Mouse (Mus musculus) neutrophil, adult 65 days (primary cell): Measurements from ENCODE around the gene Fam102a. TPM values are rescaled to one million over a fixed set of nuclear protein-coding genes. Genes with fewer than 3 reads are reported as not detected.

Experiments
- total RNA-seq: library from RNA; stranded (reverse); gene quantifications from 2 replicates; pipeline ENCODE4 v1.2.4, GENCODE M21; 2023

The Fam102a gene
- 16.6 and 20.7 TPM in 2 replicates for total RNA-seq

DNA sequence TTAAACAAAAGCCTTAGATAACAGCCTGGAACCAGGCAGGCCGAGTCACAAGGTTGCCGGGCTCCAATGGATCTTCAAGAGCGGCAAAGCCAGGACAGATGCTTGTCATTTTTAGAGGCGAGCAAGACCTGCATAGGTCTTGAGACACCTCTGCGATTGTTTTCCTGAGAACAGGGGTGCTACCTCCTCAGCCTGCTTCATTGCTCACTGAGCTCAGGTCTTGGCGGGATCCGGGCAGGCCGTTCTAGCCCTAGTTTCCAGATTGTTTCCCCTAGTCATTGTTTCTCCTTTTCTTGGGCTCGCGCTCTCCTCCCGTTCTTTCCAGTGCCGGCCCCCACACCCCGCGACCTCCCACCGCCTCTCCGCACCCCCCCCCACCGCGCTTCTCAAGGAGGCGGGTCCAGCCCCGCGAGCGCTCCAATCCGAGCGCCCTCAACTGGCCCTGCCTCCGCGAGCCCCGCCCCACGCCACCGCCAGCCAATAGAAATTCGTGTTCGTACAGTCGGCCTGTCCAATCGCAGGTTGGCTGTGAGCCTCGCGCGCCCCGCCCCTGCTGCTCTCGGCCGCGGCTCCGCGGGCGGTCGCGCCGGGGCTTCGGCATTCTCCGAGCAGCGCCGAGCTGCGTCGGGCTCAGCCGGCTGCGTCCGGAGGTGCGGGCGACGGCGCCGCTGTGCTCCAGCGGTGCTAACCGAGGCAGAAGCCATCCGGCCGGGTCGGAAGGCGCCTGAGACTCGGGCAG, at the start of gene Fam102a:
Fam102a (plus strand) TSS at position 600 of the 739 bp plus-strand sequence.

DNA sequence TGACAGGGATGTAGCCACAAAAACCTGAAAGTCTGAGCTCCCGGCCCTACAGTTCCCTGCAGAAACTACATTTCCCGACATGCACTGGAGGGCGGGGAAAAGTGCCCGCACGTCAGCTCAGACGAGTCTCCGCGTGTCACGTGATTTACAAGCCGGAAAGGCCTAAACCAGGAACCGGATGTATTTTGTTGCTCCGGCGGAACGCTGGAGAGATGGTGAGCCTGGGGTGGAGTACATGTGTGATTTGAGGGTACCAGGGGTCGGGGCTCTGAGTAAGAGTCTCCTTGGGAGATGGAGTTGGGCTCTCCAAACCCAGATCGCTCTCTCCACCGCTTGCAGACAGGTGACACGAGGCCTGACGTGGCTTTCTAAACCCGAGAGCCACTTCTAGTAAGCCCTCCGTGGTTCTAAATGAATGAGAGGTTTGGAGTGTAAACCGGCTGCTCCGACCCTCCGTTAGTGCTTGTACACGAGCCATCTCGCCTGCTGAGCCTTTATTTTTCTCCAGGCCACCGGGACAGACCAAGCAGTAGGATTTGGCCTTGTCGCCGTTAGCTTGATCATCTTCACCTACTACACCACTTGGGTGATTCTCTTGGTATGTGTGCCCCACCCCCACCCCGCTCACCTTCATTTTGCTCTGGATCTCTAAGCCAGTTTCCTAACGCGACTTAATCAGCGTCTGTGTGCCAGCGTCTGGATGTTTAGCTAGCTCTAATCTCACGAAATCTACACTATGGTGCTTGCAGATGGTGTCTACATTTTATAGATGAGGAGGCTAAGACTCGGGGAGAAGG, 35.8 kb downstream of the Fam102a start, which contains the start of gene Dpm2:
Dpm2 (plus strand) TSS at position 161 of the 797 bp plus-strand sequence.

DNA sequence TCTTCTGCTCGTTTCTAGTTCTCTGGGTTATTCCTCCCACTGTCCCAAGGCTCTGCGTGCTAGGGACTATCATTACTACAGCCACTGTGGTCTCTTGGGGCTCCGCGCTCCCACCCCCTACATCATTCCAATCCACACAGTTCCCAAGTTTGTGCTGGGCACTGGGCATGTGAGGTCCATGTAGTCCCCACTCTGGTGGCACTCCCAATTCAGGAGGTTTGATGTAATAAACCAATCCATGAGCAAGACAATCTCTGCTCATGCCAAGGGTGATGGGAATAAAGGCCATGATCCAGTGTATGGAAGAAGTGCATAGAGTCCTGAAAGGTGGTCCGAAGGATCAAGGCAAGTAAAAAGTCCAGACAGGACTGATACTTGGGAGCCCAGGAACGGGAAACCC, 39.4 kb downstream of the Fam102a start, which contains the start of gene Pip5kl1:
Pip5kl1 (plus strand) TSS at position 301 of the 400 bp plus-strand sequence.

DNA sequence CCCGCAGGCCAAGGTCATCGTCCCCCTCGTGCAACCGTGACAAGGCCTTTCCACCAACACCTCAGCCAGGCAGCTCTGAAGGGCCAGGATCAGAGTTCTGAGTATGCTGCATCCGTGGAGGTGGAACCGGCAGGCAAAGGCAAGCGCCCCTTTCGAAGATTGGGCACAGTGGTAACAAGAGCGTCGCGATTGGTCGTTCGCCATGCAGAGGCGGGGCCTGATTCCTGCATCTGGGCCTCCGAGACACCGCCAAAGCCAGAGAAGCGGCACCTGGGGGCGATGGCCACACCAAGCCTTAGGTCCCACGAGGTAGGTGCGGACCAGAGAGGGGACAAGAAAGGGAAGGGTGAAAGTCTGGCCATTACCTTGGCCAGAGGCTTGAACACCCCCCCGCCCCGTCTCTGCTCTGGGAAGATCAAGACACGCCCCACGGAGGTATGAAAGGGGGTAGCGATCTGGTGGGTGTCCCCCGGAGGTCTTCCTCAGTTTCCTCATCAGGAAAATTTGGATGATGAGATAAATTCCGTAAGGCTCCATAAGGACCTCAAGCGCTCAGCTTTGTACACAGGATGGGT, 40.5 kb downstream of the Fam102a start, which contains the start of gene 9430097D07Rik:
9430097D07Rik (minus strand) TSS at position 99 of the 575 bp plus-strand sequence.

DNA sequence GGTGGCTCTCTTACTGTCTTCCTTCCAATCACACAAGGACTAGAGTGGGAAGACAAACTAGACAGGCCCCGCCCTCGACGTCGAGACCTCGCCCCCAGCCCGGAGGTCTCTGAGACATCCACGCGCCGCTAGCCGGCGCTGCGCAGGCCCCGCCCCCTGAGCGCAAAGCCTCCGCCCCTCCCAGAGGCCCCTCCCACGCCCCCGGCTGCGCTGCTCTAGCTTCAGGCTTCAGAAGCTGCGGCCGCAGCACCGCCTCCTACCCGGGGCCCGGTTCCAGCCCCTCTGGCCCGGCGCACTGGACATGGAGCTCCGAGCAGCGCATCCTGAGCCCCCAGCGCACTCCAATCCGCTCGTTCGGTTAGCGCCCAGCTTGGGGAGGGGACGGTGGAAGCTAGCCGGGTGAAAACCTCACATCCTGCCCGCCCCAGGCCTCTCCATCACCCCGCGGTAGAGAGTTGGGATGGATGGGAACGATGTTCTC, 51.8 kb downstream of the Fam102a start, which contains the start of gene St6galnac4:
St6galnac4 (plus strand) TSS at position 225 of the 481 bp plus-strand sequence.

DNA sequence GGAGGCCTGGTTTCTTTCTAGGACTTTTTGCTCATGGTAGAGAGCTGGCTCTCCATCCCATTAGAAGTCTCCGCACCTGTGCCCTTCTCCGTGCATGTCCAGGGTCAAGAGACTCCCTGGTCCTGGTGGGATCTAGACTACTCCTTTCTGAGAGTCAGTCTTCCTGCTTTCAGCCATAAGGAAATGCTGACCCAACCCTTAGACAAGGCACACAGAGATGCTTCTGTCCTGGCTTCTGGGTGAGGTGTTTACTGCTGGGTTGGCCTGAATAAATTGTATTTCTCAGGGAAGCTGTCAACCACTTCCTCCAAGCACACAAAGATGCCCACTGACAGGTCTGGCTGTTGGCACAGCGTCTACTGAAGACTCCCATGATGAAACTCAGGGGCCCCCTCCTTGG, 64.3 kb downstream of the Fam102a start, which contains the start of gene St6galnac6:
St6galnac6 (plus strand) TSS at position 301 of the 400 bp plus-strand sequence.

Other genes with a start within 250 kb of the Fam102a start
- 60.7 and 79.4 TPM in 2 replicates for gene Golga2, start 247.9 kb upstream of the Fam102a start, total RNA-seq
- 69.7 and 71.0 TPM in 2 replicates for gene Swi5, start 247.3 kb upstream of the Fam102a start, total RNA-seq
- gene Ciz1, start 183.0 kb upstream of the Fam102a start, total RNA-seq = 53.8 and 65.5 TPM in 2 replicates
- not detected in 2 replicates for gene Dnm1, start 182.0 kb upstream of the Fam102a start, total RNA-seq
- gene 1110008P14Rik, start 153.4 kb upstream of the Fam102a start, total RNA-seq = 39.5 and 56.7 TPM in 2 replicates
- 6,793 and 10,274 TPM in 2 replicates for gene Lcn2, start 147.1 kb upstream of the Fam102a start, total RNA-seq
- gene Ptges2, start 139.4 kb upstream of the Fam102a start, total RNA-seq = 13.2 and 14.2 TPM in 2 replicates
- 3.6 and 4.1 TPM in 2 replicates for gene Naif1, start 84.9 kb upstream of the Fam102a start, total RNA-seq
- 13.2 and 19.6 TPM in 2 replicates for gene Slc25a25, start 83.9 kb upstream of the Fam102a start, total RNA-seq
- gene Dpm2, start 35.5 kb downstream of the Fam102a start, total RNA-seq = 45.4 and 46.0 TPM in 2 replicates
- gene Pip5kl1, start 39.5 kb downstream of the Fam102a start, total RNA-seq = 0.51 TPM in 1 of 2 replicates, not detected in the other
- not detected in 2 replicates for gene 9430097D07Rik, start 40.4 kb downstream of the Fam102a start, total RNA-seq
- 17.9 and 21.5 TPM in 2 replicates for gene St6galnac4, start 51.8 kb downstream of the Fam102a start, total RNA-seq
- gene St6galnac6, start 64.4 kb downstream of the Fam102a start, total RNA-seq = 9.5 and 12.8 TPM in 2 replicates
- gene Ak1, start 86.4 kb downstream of the Fam102a start, total RNA-seq = 0.60 TPM in 1 of 2 replicates, not detected in the other
- gene Eng, start 111.3 kb downstream of the Fam102a start, total RNA-seq = 5.4 and 6.0 TPM in 2 replicates
- gene Fpgs, start 168.8 kb downstream of the Fam102a start, total RNA-seq = 3.9 and 6.7 TPM in 2 replicates
- gene Cdk9, start 177.7 kb downstream of the Fam102a start, total RNA-seq = 186 and 243 TPM in 2 replicates
- 306 and 450 TPM in 2 replicates for gene Sh2d3c, start 185.7 kb downstream of the Fam102a start, total RNA-seq
- not detected in 2 replicates for gene 6330409D20Rik, start 205.7 kb downstream of the Fam102a start, total RNA-seq
- 15.4 and 20.8 TPM in 2 replicates for gene Tor2a, start 221.9 kb downstream of the Fam102a start, total RNA-seq
- not detected in 2 replicates for gene Ttc16, start 240.3 kb downstream of the Fam102a start, total RNA-seq
- 0.69 and 1.9 TPM in 2 replicates for gene Ptrh1, start 240.5 kb downstream of the Fam102a start, total RNA-seq
- gene Cfap157, start 249.1 kb downstream of the Fam102a start, total RNA-seq = not detected in 2 replicates